Mouse (Mus musculus) erythroblast, embryonic 14.5 days (primary cell): ENCODE data around the gene Bpifa2. TPM values are rescaled to one million over a fixed set of nuclear protein-coding genes. Genes with fewer than 3 reads are reported as not detected.

Source experiments
- H3K27me3 ChIP-seq: 2 replicates; pipeline ENCODE4 v1.6.1; 2012; ENCODE audit warnings: inconsistent platforms; ENCODE audit not compliant: control insufficient read depth
- H3K36me3 ChIP-seq: 2 replicates; pipeline ENCODE4 v1.6.1; 2012; ENCODE audit warnings: mild to moderate bottlenecking, inconsistent platforms; ENCODE audit not compliant: control insufficient read depth
- H3K4me1 ChIP-seq: 2 replicates; pipeline ENCODE4 v1.6.1; 2012; ENCODE audit warnings: inconsistent platforms; ENCODE audit not compliant: control insufficient read depth
- H3K4me3 ChIP-seq: replicated peaks from 2 replicates; pipeline ENCODE3; 2012; ENCODE audit warnings: moderate library complexity, mild to moderate bottlenecking, inconsistent platforms
- H3K9me3 ChIP-seq: 2 replicates; pipeline ENCODE4 v1.6.1; 2012; ENCODE audit warnings: low read length, inconsistent platforms, mixed read lengths; ENCODE audit not compliant: control insufficient read depth
- GATA1 ChIP-seq: IDR thresholded peaks from 2 replicates; pipeline ENCODE4 v1.6.1; 2012; ENCODE audit warnings: low read length, inconsistent platforms, mixed read lengths
- TAL1 ChIP-seq: IDR thresholded peaks from 3 replicates; pipeline ENCODE4 v1.6.1; 2012; ENCODE audit warnings: low read length, inconsistent platforms, mixed read lengths
- polyA plus RNA-seq: library from polyadenylated mRNA; stranded (reverse); fragments of >175 nt; gene quantifications from 2 replicates; pipeline ENCODE4 v1.2.3, GENCODE M21; 2012

Bpifa2 gene
- polyA plus RNA-seq = not detected in 2 replicates

GRCm38 (mm10) chr2:154007965-154008364, at the start of gene Bpifa2:
Gene Bpifa2, plus strand, starts transcription at chr2:154008265.
- no peak within 1 kb of the TSS for H3K4me3 ChIP-seq
- no peaks in the 10 kb centered on the region for H3K9me3 ChIP-seq
- no peaks in the 10 kb centered on the region for H3K4me1 ChIP-seq
- no peak for TF ChIP-seq TAL1
- TF ChIP-seq GATA1 = no peak
- no peaks in the 10 kb centered on the region for H3K27me3 ChIP-seq
- no peaks in the 10 kb centered on the region for H3K36me3 ChIP-seq

DNA sequence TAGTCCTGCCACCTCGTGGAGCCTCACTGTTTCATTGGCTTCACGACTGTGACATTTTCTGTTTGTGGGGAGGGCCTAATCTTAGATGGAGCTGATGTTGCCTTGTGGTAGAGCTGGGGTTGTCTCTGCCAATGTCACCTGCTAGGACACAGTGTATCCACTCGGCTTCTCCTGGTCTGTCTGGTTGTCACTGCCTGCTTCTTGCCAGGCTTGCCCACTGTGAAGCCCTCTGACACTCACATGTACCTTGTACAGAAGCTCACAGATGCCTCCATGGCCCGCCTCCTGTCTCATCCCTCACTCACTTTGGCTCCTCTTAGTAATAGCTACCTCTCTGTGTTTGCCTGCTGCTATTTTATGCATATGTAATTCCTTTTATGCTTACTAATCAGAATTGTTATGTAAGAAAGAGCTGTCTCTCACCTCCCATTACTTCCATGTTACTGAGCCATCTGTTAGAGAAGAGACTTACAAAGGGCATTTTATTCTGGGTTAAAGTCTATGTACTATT, 45.2 kb upstream of the Bpifa2 start:
- Histone ChIP-seq H3K36me3 (no peaks in the 10 kb centered on the region), H3K4me3 (no peak overlapping the region), H3K27me3 (no peaks in the 10 kb centered on the region), H3K4me1 (no peaks in the 10 kb centered on the region), H3K9me3 (no peaks in the 10 kb centered on the region)
- TF ChIP-seq TAL1 (no peak), GATA1 (no peak)

GRCm38 (mm10) chr2:153963334-153963733, 44.7 kb upstream of the Bpifa2 start:
- H3K9me3 ChIP-seq = no peaks in the 10 kb centered on the region
- no peaks in the 10 kb centered on the region for H3K4me1 ChIP-seq

DNA sequence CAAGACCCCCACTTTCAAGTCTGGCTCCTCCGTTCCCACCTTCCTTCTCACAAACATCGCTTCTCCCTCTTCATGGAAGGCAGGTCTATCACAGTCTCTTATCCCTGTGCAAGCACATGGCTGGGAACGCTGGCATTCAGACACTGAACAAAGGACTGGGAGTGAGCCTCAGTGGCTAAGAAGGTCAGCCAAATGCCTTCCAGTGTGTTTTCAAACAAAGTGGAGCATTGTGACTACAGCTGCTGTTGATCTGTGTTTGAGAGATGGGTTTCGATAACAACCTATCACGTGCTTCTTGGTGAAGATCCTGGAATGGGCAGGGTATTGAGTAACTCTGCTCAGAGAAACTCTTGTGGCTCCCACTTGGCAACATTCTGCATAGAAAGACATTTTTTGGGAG, 37.8 kb upstream of the Bpifa2 start:
- Histone ChIP-seq H3K4me1 (no peaks in the 10 kb centered on the region), H3K4me3 (no peak overlapping the region), H3K36me3 (no peaks in the 10 kb centered on the region), H3K9me3 (no peaks in the 10 kb centered on the region), H3K27me3 (no peaks in the 10 kb centered on the region)
- no peak for TF ChIP-seq TAL1
- TF ChIP-seq GATA1 = no peak

More at GRCm38 (mm10) chr2:153963334-153963733, 44.7 kb upstream of the Bpifa2 start:
- TF ChIP-seq TAL1 = no peak
- no peak for TF ChIP-seq GATA1
- Histone ChIP-seq H3K27me3 (no peaks in the 10 kb centered on the region), H3K4me3 (no peak overlapping the region), H3K36me3 (no peaks in the 10 kb centered on the region)

- Histone ChIP-seq H3K9me3 (no peaks in the 10 kb centered on the region), H3K27me3 (no peaks in the 10 kb centered on the region), H3K4me3 (no peak within 1 kb of the TSS), H3K36me3 (no peaks in the 10 kb centered on the region), H3K4me1 (no peaks in the 10 kb centered on the region)
- TF ChIP-seq GATA1 = no peak
- TF ChIP-seq TAL1 = no peak
Observed at GRCm38 (mm10) chr2:153974582-153974981, 33.5 kb upstream of the Bpifa2 start, which contains the start of gene Bpifa6. Gene Bpifa6, plus strand, starts transcription at chr2:153974945.

GRCm38 (mm10) chr2:153995770-153996169, 12.3 kb upstream of the Bpifa2 start:
- Histone ChIP-seq H3K9me3 (no peaks in the 10 kb centered on the region), H3K4me3 (no peak overlapping the region), H3K4me1 (no peaks in the 10 kb centered on the region), H3K27me3 (no peaks in the 10 kb centered on the region), H3K36me3 (no peaks in the 10 kb centered on the region)
- TF ChIP-seq TAL1 (no peak), GATA1 (no peak)

DNA sequence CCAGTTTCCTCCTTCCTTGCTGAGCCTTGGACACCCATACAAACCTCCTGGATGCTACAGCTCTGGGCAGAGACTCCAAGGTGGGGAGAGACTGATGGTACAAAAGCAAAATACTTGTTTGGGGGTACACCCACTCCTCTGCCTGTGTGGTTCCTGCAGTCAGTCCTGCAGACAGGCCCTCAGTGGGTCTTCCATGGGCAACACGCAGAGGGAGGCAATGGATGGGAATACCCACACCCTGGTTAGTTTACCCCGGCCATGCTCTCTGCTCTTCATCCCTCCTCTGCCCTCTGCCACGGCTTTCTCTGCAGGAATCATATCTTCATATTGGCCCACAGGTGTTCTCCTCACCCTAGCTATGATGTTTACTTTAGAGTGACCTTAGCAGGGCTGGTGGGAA, 7.6 kb upstream of the Bpifa2 start:
- Histone ChIP-seq H3K4me1 (no peaks in the 10 kb centered on the region), H3K9me3 (no peaks in the 10 kb centered on the region), H3K4me3 (no peak overlapping the region), H3K27me3 (no peaks in the 10 kb centered on the region), H3K36me3 (no peaks in the 10 kb centered on the region)
- TF ChIP-seq TAL1 = no peak
- TF ChIP-seq GATA1 = no peak

DNA sequence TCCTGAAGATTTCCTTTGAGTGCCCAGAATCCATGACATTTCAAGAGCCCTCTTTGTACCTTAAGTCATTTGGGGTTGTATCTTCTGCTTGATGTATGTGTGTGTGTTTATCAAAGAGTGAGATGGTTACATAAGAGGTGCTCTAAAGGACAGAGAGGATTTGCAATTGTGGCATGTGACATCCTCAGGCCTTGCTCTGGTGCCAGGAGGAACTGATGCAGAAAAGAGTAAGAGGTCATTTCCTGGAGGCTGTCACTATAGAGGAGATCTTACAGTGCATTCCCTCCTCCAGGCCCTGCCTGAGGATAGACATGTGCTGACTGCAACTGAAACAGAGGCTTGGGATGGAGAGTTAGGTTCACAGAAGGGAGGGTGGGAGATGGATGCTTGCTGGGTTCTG, 7.0 kb upstream of the Bpifa2 start:
- TF ChIP-seq TAL1 (no peak), GATA1 (no peak)
- no peaks in the 10 kb centered on the region for H3K9me3 ChIP-seq
- no peaks in the 10 kb centered on the region for H3K27me3 ChIP-seq
- H3K4me3 ChIP-seq = no peak overlapping the region
- no peaks in the 10 kb centered on the region for H3K4me1 ChIP-seq
- no peaks in the 10 kb centered on the region for H3K36me3 ChIP-seq

DNA sequence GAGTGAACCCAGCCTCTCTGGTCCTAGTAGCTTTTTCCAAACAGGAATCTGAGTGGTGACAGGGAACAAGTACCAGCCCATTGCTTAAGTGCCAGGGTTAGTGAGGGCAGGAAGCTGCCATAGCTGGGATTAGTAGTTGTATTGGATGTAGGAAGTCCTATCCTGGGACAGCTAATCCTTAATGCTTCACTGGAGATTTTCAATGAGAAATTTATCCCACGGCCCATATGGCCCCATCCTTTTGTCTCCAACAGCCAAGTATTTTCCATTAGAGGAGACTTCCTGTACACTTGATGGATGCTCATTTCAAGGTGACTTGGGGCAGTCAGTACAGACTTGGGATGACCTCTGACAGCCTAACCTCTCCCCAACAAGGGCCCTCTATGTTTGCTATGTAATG, 3.6 kb upstream of the Bpifa2 start:
- no peak for TF ChIP-seq GATA1
- TF ChIP-seq TAL1 = no peak
- no peaks in the 10 kb centered on the region for H3K27me3 ChIP-seq
- no peaks in the 10 kb centered on the region for H3K4me1 ChIP-seq
- H3K4me3 ChIP-seq = no peak overlapping the region
- H3K36me3 ChIP-seq = no peaks in the 10 kb centered on the region
- H3K9me3 ChIP-seq = no peaks in the 10 kb centered on the region

- H3K36me3 ChIP-seq = no peaks in the 10 kb centered on the region
- no peaks in the 10 kb centered on the region for H3K4me1 ChIP-seq
- TF ChIP-seq GATA1 (no peak), TAL1 (no peak)
- H3K4me3 ChIP-seq = no peak overlapping the region
- H3K9me3 ChIP-seq = no peaks in the 10 kb centered on the region
- no peaks in the 10 kb centered on the region for H3K27me3 ChIP-seq
Observed at GRCm38 (mm10) chr2:154005094-154005493, 3.0 kb upstream of the Bpifa2 start.
